Mouse (Mus musculus) C2C12 (cell line): ENCODE results near the gene Prox2. TPM values are rescaled to one million over a fixed set of nuclear protein-coding genes. Genes with fewer than 3 reads are reported as not detected.

ENCODE experiments used
- H3K27me3 ChIP-seq: one replicate; pipeline ENCODE4 v1.6.1; 2011; ENCODE audit not compliant: control insufficient read depth, insufficient read depth, insufficient read length
- H3K36me3 ChIP-seq: one replicate; pipeline ENCODE4 v1.6.1; 2011; ENCODE audit not compliant: control insufficient read depth, insufficient read depth
- H3K4me3 ChIP-seq: one replicate; pipeline ENCODE4 v1.5.1; 2011; ENCODE audit warnings: mild to moderate bottlenecking, control low read depth; ENCODE audit not compliant: poor library complexity, insufficient read depth, severe bottlenecking
- H3K79me2 ChIP-seq: one replicate; pipeline ENCODE4 v1.6.1; 2011; ENCODE audit not compliant: control insufficient read depth, insufficient read depth
- H3K79me3 ChIP-seq: one replicate; pipeline ENCODE4 v1.6.1; 2011; ENCODE audit warnings: low read depth, control low read depth
- H3ac ChIP-seq: one replicate; pipeline ENCODE3; 2011; ENCODE audit warnings: low read depth; ENCODE audit not compliant: control insufficient read depth, insufficient read length
- CEBPB ChIP-seq: IDR thresholded peaks from one replicate; pipeline ENCODE4 v1.6.1; 2011; ENCODE audit warnings: low read depth, mild to moderate bottlenecking, control low read depth, moderate library complexity
- CTCF ChIP-seq: IDR thresholded peaks from one replicate; pipeline ENCODE4 v1.5.1; 2011; ENCODE audit not compliant: control insufficient read depth, insufficient read depth, insufficient read length
- FOSL1 ChIP-seq: IDR thresholded peaks from one replicate; pipeline ENCODE4 v1.8.0; 2011; ENCODE audit warnings: mild to moderate bottlenecking, low read length; ENCODE audit not compliant: poor library complexity, insufficient read depth, severe bottlenecking
- MAX ChIP-seq: IDR thresholded peaks from one replicate; pipeline ENCODE4 v1.6.1; 2011; ENCODE audit warnings: mild to moderate bottlenecking, control low read depth
- MYOD1 ChIP-seq: IDR thresholded peaks from one replicate; pipeline ENCODE4 v1.6.1; 2011; ENCODE audit warnings: low read depth; ENCODE audit not compliant: control insufficient read depth, insufficient read length
- MYOG ChIP-seq: IDR thresholded peaks from one replicate; pipeline ENCODE4 v1.6.1; 2011; ENCODE audit not compliant: control insufficient read depth, insufficient read length; ENCODE audit errors: extremely low read depth
- USF1 ChIP-seq: IDR thresholded peaks from one replicate; pipeline ENCODE4 v1.6.1; 2011; ENCODE audit warnings: low read depth, mild to moderate bottlenecking, control low read depth, moderate library complexity
- long read RNA-seq, 2 experiments: library from polyadenylated mRNA; unstranded; transcript quantifications; one replicate each; pipeline ENCODE4 v2.0.0; 2019 to 2020
- polyA plus RNA-seq: library from polyadenylated mRNA; unstranded; fragments of >200 nt; fragmentation: generic; extraction: Trizol; gene quantifications from one replicate; pipeline ENCODE4 v1.2.1, GENCODE M21; 2012; ENCODE audit warnings: missing spikeins

Prox2 gene
- polyA plus RNA-seq, result 2.0 TPM
- long read RNA-seq, experiment 1, partial matches to known transcripts, result 1 of 3 reads
- long read RNA-seq, experiment 1, other reads (novel, unspliced or antisense), result 2 of 3 reads
- long read RNA-seq, experiment 2, partial matches to known transcripts, result 3 of 13 reads
- long read RNA-seq, experiment 2, other reads (novel, unspliced or antisense), result 10 of 13 reads

GRCm38 (mm10) chr12:85110698-85111592 lies at the start of gene Prox2, which contains the start of gene Dlst:
Prox2 (minus strand) TSS chr12:85110759.
Dlst (plus strand) TSS chr12:85110833.
- Histone ChIP-seq H3K79me3 (peaks cover 47% of the 10 kb centered on the region), H3K79me2 (peaks cover 57% of the 10 kb centered on the region), H3K27me3 (no peaks in the 10 kb centered on the region), H3ac (peak within 1 kb of the TSS; percentile 93), H3K4me3 (peak within 1 kb of the TSS; percentile 93), H3K36me3 (peaks cover 34% of the 10 kb centered on the region)
- peak; percentile 67 for TF ChIP-seq MAX
- TF ChIP-seq USF1, result no peak

GRCm38 (mm10) chr12:85159592-85159991 lies 49.0 kb upstream of the Prox2 start:
- no peak overlapping the region for H3K4me3 ChIP-seq
- no peaks in the 10 kb centered on the region for H3K36me3 ChIP-seq
- H3K27me3 ChIP-seq, result no peaks in the 10 kb centered on the region
- H3ac ChIP-seq, result no peak overlapping the region
- no peaks in the 10 kb centered on the region for H3K79me2 ChIP-seq
- H3K79me3 ChIP-seq, result no peaks in the 10 kb centered on the region
- no peak for TF ChIP-seq FOSL1
- no peak for TF ChIP-seq CTCF
- TF ChIP-seq CEBPB, result no peak
- TF ChIP-seq MYOD1, result no peak
- TF ChIP-seq USF1, result no peak
- TF ChIP-seq MAX, result no peak

- no peaks in the 10 kb centered on the region for H3K36me3 ChIP-seq
- H3K27me3 ChIP-seq, result no peaks in the 10 kb centered on the region
- H3ac ChIP-seq, result no peak overlapping the region
- H3K4me3 ChIP-seq, result no peak overlapping the region
- no peak for TF ChIP-seq FOSL1
- H3K79me3 ChIP-seq, result no peaks in the 10 kb centered on the region
- H3K79me2 ChIP-seq, result no peaks in the 10 kb centered on the region
These were observed 48.2 kb upstream of the Prox2 start for GRCm38 (mm10) chr12:85158801-85159200.

GRCm38 (mm10) chr12:85157797-85158460 lies 47.4 kb upstream of the Prox2 start:
- H3K36me3 ChIP-seq, result no peaks in the 10 kb centered on the region
- no peak overlapping the region for H3K4me3 ChIP-seq
- no peak overlapping the region for H3ac ChIP-seq
- TF ChIP-seq CTCF, result no peak
- TF ChIP-seq MAX, result no peak
- TF ChIP-seq USF1, result no peak
- no peaks in the 10 kb centered on the region for H3K79me2 ChIP-seq
- H3K79me3 ChIP-seq, result no peaks in the 10 kb centered on the region
- no peaks in the 10 kb centered on the region for H3K27me3 ChIP-seq

- no peak overlapping the region for H3ac ChIP-seq
- H3K36me3 ChIP-seq, result no peaks in the 10 kb centered on the region
- no peak overlapping the region for H3K4me3 ChIP-seq
- no peaks in the 10 kb centered on the region for H3K79me3 ChIP-seq
- TF ChIP-seq MYOD1, result no peak
- no peak for TF ChIP-seq CTCF
- TF ChIP-seq CEBPB, result no peak
- TF ChIP-seq MAX, result no peak
- TF ChIP-seq MYOG, result no peak
- TF ChIP-seq USF1, result no peak
- TF ChIP-seq FOSL1, result no peak
- no peaks in the 10 kb centered on the region for H3K27me3 ChIP-seq
- no peaks in the 10 kb centered on the region for H3K79me2 ChIP-seq
These were observed 45.8 kb upstream of the Prox2 start for GRCm38 (mm10) chr12:85156324-85156723.

GRCm38 (mm10) chr12:85153011-85153410 lies 42.5 kb upstream of the Prox2 start:
- H3K27me3 ChIP-seq, result no peaks in the 10 kb centered on the region
- H3K79me2 ChIP-seq, result no peaks in the 10 kb centered on the region
- no peaks in the 10 kb centered on the region for H3K36me3 ChIP-seq
- H3ac ChIP-seq, result no peak overlapping the region
- TF ChIP-seq MAX (no peak), CEBPB (peak; percentile 84), MYOD1 (no peak)
- H3K79me3 ChIP-seq, result no peaks in the 10 kb centered on the region
- no peak overlapping the region for H3K4me3 ChIP-seq
